Mouse (Mus musculus): ENCODE data around the gene Ccl20.
A peak's percentile ranks its signal among the peaks of the same experiment; 100 is the strongest.

Gene Ccl20

GRCm38 (mm10) chr1:83116447-83117137, at the start of gene Ccl20:
Ccl20 (plus strand) TSS chr1:83116766.
- DNase-seq: no peak

GRCm38 (mm10) chr1:83067205-83067604, 49.4 kb upstream of the Ccl20 start:
- no peak for DNase-seq

GRCm38 (mm10) chr1:83075526-83076189, 40.9 kb upstream of the Ccl20 start:
- no peak for DNase-seq

GRCm38 (mm10) chr1:83076190-83076917, 40.2 kb upstream of the Ccl20 start:
- DNase-seq: peak in 1 of 2 experiments; percentile 38

GRCm38 (mm10) chr1:83077016-83077415, 39.5 kb upstream of the Ccl20 start:
- DNase-seq: no peak

GRCm38 (mm10) chr1:83084790-83085189, 31.8 kb upstream of the Ccl20 start:
- no peak for DNase-seq

- DNase-seq: no peak
Measured at GRCm38 (mm10) chr1:83091268-83091667, 25.3 kb upstream of the Ccl20 start.

GRCm38 (mm10) chr1:83096935-83097334, 19.6 kb upstream of the Ccl20 start:
- no peak for DNase-seq

GRCm38 (mm10) chr1:83099160-83099559, 17.4 kb upstream of the Ccl20 start:
- no peak for DNase-seq

- DNase-seq: no peak
Measured at GRCm38 (mm10) chr1:83099580-83100137, 16.9 kb upstream of the Ccl20 start.

- DNase-seq: peak in 1 of 2 experiments; percentile 67
Measured at GRCm38 (mm10) chr1:83101891-83102290, 14.7 kb upstream of the Ccl20 start.

- no peak for DNase-seq
Measured at GRCm38 (mm10) chr1:83105464-83105863, 11.1 kb upstream of the Ccl20 start.

GRCm38 (mm10) chr1:83107410-83107978, 9.1 kb upstream of the Ccl20 start:
- DNase-seq: no peak

- no peak for DNase-seq
Measured at GRCm38 (mm10) chr1:83110992-83111391, 5.6 kb upstream of the Ccl20 start.

- DNase-seq: no peak
Measured at GRCm38 (mm10) chr1:83111726-83112125, 4.8 kb upstream of the Ccl20 start.

- DNase-seq: no peak
Measured at GRCm38 (mm10) chr1:83117217-83117616, 651 bp downstream of the Ccl20 start.

- DNase-seq: no peak
Measured at GRCm38 (mm10) chr1:83117661-83118060, 1.1 kb downstream of the Ccl20 start.

- DNase-seq: no peak
Measured at GRCm38 (mm10) chr1:83119903-83120302, 3.3 kb downstream of the Ccl20 start.

GRCm38 (mm10) chr1:83120312-83120711, 3.7 kb downstream of the Ccl20 start:
- DNase-seq: no peak

GRCm38 (mm10) chr1:83123201-83123600, 6.6 kb downstream of the Ccl20 start:
- no peak for DNase-seq

GRCm38 (mm10) chr1:83135829-83136228, 19.3 kb downstream of the Ccl20 start:
- DNase-seq: peak in 1 of 2 experiments; percentile 3

- DNase-seq: no peak
Measured at GRCm38 (mm10) chr1:83137847-83138246, 21.3 kb downstream of the Ccl20 start.

- no peak for DNase-seq
Measured at GRCm38 (mm10) chr1:83138721-83139120, 22.2 kb downstream of the Ccl20 start.

Data from kidney, postnatal 25 days (tissue).